22 mouse cellular contexts compared by ENCODE assay signal in genomic region chr14:122997465-122997864, GRCm38 (mm10). TPM values are rescaled to one million over a fixed set of nuclear protein-coding genes. Genes with fewer than 3 reads are reported as not detected.
A peak's percentile ranks its signal among the peaks of the same experiment; 100 is the strongest.
DNase-seq lines count a peak whose midpoint lies in the region; ATAC-seq and TF ChIP-seq lines count a peak whose summit lies in the region.
"Had no signal": no experiment of that assay in that cellular context is flagged by ENCODE, and none has a peak within 500 bp of the region (broad histone marks: within the 10 kb centered on the region; RNA-seq: fewer than 3 reads in every experiment).

No protein-coding gene starts in this region.

- no peaks in the 10 kb centered on the region for H3K27me3 ChIP-seq in midbrain, embryonic 13.5 days
- H3K27me3 ChIP-seq in kidney, adult 2 months (replicated peaks; ENCODE audit: control insufficient read depth, insufficient read depth, low read length): no peaks in the 10 kb centered on the region
- H3K27me3 ChIP-seq: embryonic facial prominence, embryonic 13.5 days; forebrain, embryonic 12.5 days; hindbrain, embryonic 13.5 days had no signal

- no peak overlapping the region for H3K4me2 ChIP-seq in midbrain, embryonic 13.5 days (replicated peaks)
- H3K4me2 ChIP-seq: embryonic facial prominence, embryonic 13.5 days; forebrain, embryonic 12.5 days; heart, embryonic 13.5 days; hindbrain, embryonic 13.5 days had no signal

- H3K27ac ChIP-seq in midbrain, embryonic 13.5 days: no peak overlapping the region
- H3K27ac ChIP-seq in kidney, adult 2 months (ENCODE audit: insufficient read depth, low read depth, low read length): no peak overlapping the region
- H3K27ac ChIP-seq: embryonic facial prominence, embryonic 13.5 days; forebrain, embryonic 12.5 days; heart, embryonic 13.5 days; hindbrain, embryonic 13.5 days; hindbrain, postnatal 0 days had no signal

- no peak for TF ChIP-seq CTCF in kidney, adult 2 months (conservative IDR thresholded peaks at IDR 0.05; ENCODE audit: insufficient read depth, insufficient read length, low read depth, low read length)

- TF ChIP-seq POLR2A in kidney, adult 2 months (IDR thresholded peaks at IDR 0.05; ENCODE audit: low read depth, low read length): no peak

- no peaks in the 10 kb centered on the region for H3K4me1 ChIP-seq in midbrain, embryonic 13.5 days (replicated peaks)
- H3K4me1 ChIP-seq in kidney, adult 2 months (ENCODE audit: control insufficient read depth, insufficient read depth, low read length): no peaks in the 10 kb centered on the region
- H3K4me1 ChIP-seq: embryonic facial prominence, embryonic 13.5 days; forebrain, embryonic 12.5 days; heart, embryonic 13.5 days; hindbrain, embryonic 13.5 days had no signal

- no peak overlapping the region for H3K4me3 ChIP-seq in midbrain, embryonic 13.5 days (replicated peaks)
- H3K4me3 ChIP-seq in kidney, adult 2 months (ENCODE audit: insufficient read depth, low read depth, low read length): no peak overlapping the region
- H3K4me3 ChIP-seq: embryonic facial prominence, embryonic 13.5 days; forebrain, embryonic 12.5 days; heart, embryonic 13.5 days; hindbrain, embryonic 13.5 days had no signal

- WGBS in midbrain, embryonic 13.5 days: 84% methylated on average over 1 of the region's 1 CpGs
- 85% methylated on average over 1 of the region's 1 CpGs for WGBS in kidney, adult 2 months

- ATAC-seq in midbrain, embryonic 13.5 days: no peak
- ATAC-seq: forebrain, embryonic 16.5 days; hindbrain, postnatal 0 days; intestine, embryonic 16.5 days had no signal

- no peak overlapping the region for H3K9ac ChIP-seq in midbrain, embryonic 13.5 days (replicated peaks)
- H3K9ac ChIP-seq: embryonic facial prominence, embryonic 13.5 days; forebrain, embryonic 12.5 days; heart, embryonic 13.5 days; hindbrain, embryonic 13.5 days had no signal

- H3K36me3 ChIP-seq in midbrain, embryonic 13.5 days: no peaks in the 10 kb centered on the region
- no peaks in the 10 kb centered on the region for H3K36me3 ChIP-seq in kidney, adult 2 months (ENCODE audit: control insufficient read depth, insufficient read depth, low read length)
- H3K36me3 ChIP-seq: embryonic facial prominence, embryonic 13.5 days; forebrain, embryonic 12.5 days; G1E; heart, embryonic 13.5 days; hindbrain, embryonic 13.5 days had no signal

- intact Hi-C loops in heart, postnatal 36 days (cut with DNase I): no loop called here
- intact Hi-C loops in left cerebral cortex, postnatal 36 days (cut with DNase I): no loop called here

- DNase-seq in heart, adult 11 months: peak; percentile 11
- DNase-seq in heart, postnatal 36 days: no peak
- DNase-seq in T-cell, adult 2 months (ENCODE audit: low spot score): peak; percentile 46
- peak; percentile 65 for DNase-seq in naive thymus-derived CD4-positive, alpha-beta T cell, adult 2 months (ENCODE audit: low read depth)
- no peak for DNase-seq in left cerebral cortex, postnatal 36 days (ENCODE audit: low spot score in 2 of 2)
- no peak for DNase-seq in kidney, adult 2 months
- DNase-seq: adrenal gland, postnatal 25 days; B cell, adult 2 months; cerebellum, adult 18-20 months; cerebellum, adult 9-11 months; cerebellum, postnatal 36 days; gastrocnemius, postnatal 14 days; heart, postnatal 4 days had no signal

- H3K9me3 ChIP-seq in midbrain, embryonic 13.5 days: no peaks in the 10 kb centered on the region
- H3K9me3 ChIP-seq: embryonic facial prominence, embryonic 13.5 days; forebrain, embryonic 12.5 days; G1E; heart, embryonic 13.5 days; hindbrain, embryonic 13.5 days had no signal

RNA-seq across cellular contexts. Expression of gene Tmtc4, which starts 13.6 kb away (rescaled TPM):
- total RNA-seq in heart, postnatal 36 days (2021): 10 to 100 TPM; 11.2 to 13.0 TPM
- 10 to 100 TPM; 22.2 to 23.6 TPM for total RNA-seq in left cerebral cortex, postnatal 36 days (2021)
- 48.1 and 51.5 TPM in 2 replicates for polyA plus RNA-seq in midbrain, embryonic 13.5 days (2015; fragmentation: Nextera tagmentation; extraction: Ambion mirVana)
- polyA plus RNA-seq in kidney, adult 2 months (2012; rRNA removed): 11.9 and 13.0 TPM in 2 replicates

Comparison
In these comparisons a context has a peak if more than half of its experiments do, and no peak if none do; other contexts are left out.
1. DNase-seq: peak in heart, adult 11 months (single experiment), T-cell, adult 2 months (single experiment) and naive thymus-derived CD4-positive, alpha-beta T cell, adult 2 months (single experiment); none in heart, postnatal 36 days (0 of 2), left cerebral cortex, postnatal 36 days (0 of 2) and kidney, adult 2 months (single experiment).